Mouse (Mus musculus): ENCODE results near the gene Vps53.

Vps53 gene

GRCm38 (mm10) chr11:76019879-76020278, 159.6 kb downstream of the Vps53 start:
- DNase-seq (ENCODE audit: low read depth, low spot score) = no peak

GRCm38 (mm10) chr11:76015814-76016213, 163.6 kb downstream of the Vps53 start:
- DNase-seq (ENCODE audit: low read depth, low spot score) = no peak

GRCm38 (mm10) chr11:76015251-76015650, 164.2 kb downstream of the Vps53 start:
- no peak for DNase-seq (ENCODE audit: low read depth, low spot score)

GRCm38 (mm10) chr11:76010838-76011624, 168.4 kb downstream of the Vps53 start:
- no peak for DNase-seq (ENCODE audit: low read depth, low spot score)

- DNase-seq (ENCODE audit: low read depth, low spot score) = no peak
Measured at GRCm38 (mm10) chr11:76009101-76009500, 170.3 kb downstream of the Vps53 start.

- no peak for DNase-seq (ENCODE audit: low read depth, low spot score)
Measured at GRCm38 (mm10) chr11:76008162-76008561, 171.3 kb downstream of the Vps53 start.

GRCm38 (mm10) chr11:76004276-76004675, 175.2 kb downstream of the Vps53 start:
- peak; percentile 65 for DNase-seq (ENCODE audit: low read depth, low spot score)

- no peak for DNase-seq (ENCODE audit: low read depth, low spot score)
Measured at GRCm38 (mm10) chr11:76001237-76001878, 178.1 kb downstream of the Vps53 start.

GRCm38 (mm10) chr11:76000701-76001100, 178.7 kb downstream of the Vps53 start:
- DNase-seq (ENCODE audit: low read depth, low spot score) = no peak

GRCm38 (mm10) chr11:75999440-76000155, 179.8 kb downstream of the Vps53 start, which contains the start of gene 1700016K19Rik:
TSS of gene 1700016K19Rik (plus strand) at chr11:75999912.
- peak; percentile 95 for DNase-seq (ENCODE audit: low read depth, low spot score)

Measured in R1 (cell line).